Mouse (Mus musculus): ENCODE measurements around the gene Tmod4.

DNA sequence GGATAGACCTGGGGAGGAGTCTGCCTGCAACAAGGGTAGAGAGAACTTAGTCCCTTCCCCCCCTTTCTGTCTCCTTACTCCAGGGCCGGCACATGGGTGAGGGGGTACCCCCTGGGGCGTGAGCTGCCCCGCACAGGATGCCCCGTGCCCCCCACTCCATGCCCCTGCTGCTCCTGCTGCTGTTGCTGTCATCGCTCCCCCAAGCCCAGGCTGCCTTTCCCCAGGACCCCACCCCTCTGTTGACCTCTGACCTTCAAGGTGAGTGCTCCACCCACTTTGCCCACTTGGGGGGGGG lies 39.9 kb downstream of the Tmod4 start:
- TF ChIP-seq CTCF (IDR thresholded peaks at IDR 0.05 in 2 of 3, conservative IDR thresholded peaks at IDR 0.05 in 1 of 3; ENCODE audit: control insufficient read depth in 1 of 3, insufficient read depth in 1 of 3, low read depth in 2 of 3, low read length in 3 of 3, poor library complexity in 1 of 3, severe bottlenecking in 1 of 3) (no peak), POLR2A (IDR thresholded peaks at IDR 0.05; ENCODE audit: control insufficient read depth in 1 of 2, insufficient read depth in 1 of 2, low read depth in 1 of 2, low read length in 2 of 2, poor library complexity in 1 of 2) (no peak), MYB (IDR thresholded peaks at IDR 0.05; ENCODE audit: low read depth, low read length) (no peak), MXI1 (IDR thresholded peaks at IDR 0.05; ENCODE audit: low read depth, low read length) (no peak), POLR2AphosphoS2 (IDR thresholded peaks at IDR 0.05; ENCODE audit: low read length) (no peak), EP300 (IDR thresholded peaks at IDR 0.05; ENCODE audit: low read depth in 1 of 2, low read length in 2 of 2) (no peak), MEF2A (IDR thresholded peaks at IDR 0.05; ENCODE audit: extremely low read depth, insufficient replicate concordance, low read depth, low read length, poor library complexity, severe bottlenecking) (no peak)

All from MEL (cell line).